Mouse (Mus musculus) forebrain, embryonic 11.5 days (tissue): Measurements from ENCODE around the gene Pax2. TPM values are rescaled to one million over a fixed set of nuclear protein-coding genes. Genes with fewer than 3 reads are reported as not detected.

Experiments
- ATAC-seq: fragments of 200-750 bp; cut with Nextera tagmentation; replicated peaks from 2 replicates; pipeline ENCODE4 v1.8.0; 2017; ENCODE audit warnings: moderate TSS enrichment; ENCODE audit not compliant: low FRiP score
- DNase-seq: peaks from one replicate; pipeline ENCODE4 v3.0.0-alpha.2; 2017; ENCODE audit warnings: low spot score
- H3K27ac ChIP-seq: fragments of 300-500 bp; sonication (generic); 2 replicates; pipeline ENCODE4 v1.5.1; 2014; ENCODE audit warnings: low read depth, low read length
- H3K27me3 ChIP-seq: fragments of 300-500 bp; sonication (generic); 2 replicates; pipeline ENCODE4 v1.6.1; 2014; ENCODE audit warnings: mild to moderate bottlenecking, low read length, mixed read lengths; ENCODE audit not compliant: control insufficient read depth, insufficient read depth
- H3K36me3 ChIP-seq: fragments of 300-500 bp; sonication (generic); 2 replicates; pipeline ENCODE4 v1.6.1; 2014; ENCODE audit warnings: mild to moderate bottlenecking, low read length, moderate library complexity, mixed read lengths; ENCODE audit not compliant: control insufficient read depth, insufficient read depth
- H3K4me1 ChIP-seq: fragments of 300-500 bp; sonication (generic); replicated peaks from 2 replicates; pipeline ENCODE4 v1.6.1; 2014; ENCODE audit warnings: low read length, mixed read lengths; ENCODE audit not compliant: control insufficient read depth, insufficient read depth
- H3K4me2 ChIP-seq: fragments of 300-500 bp; sonication (generic); 2 replicates; pipeline ENCODE4 v1.6.1; 2014; ENCODE audit warnings: low read depth, mild to moderate bottlenecking, low read length, moderate library complexity, mixed read lengths; ENCODE audit not compliant: severe bottlenecking
- H3K4me3 ChIP-seq: fragments of 300-500 bp; sonication (generic); 2 replicates; pipeline ENCODE4 v1.5.1; 2014; ENCODE audit warnings: low read depth, low read length
- H3K9ac ChIP-seq: fragments of 300-500 bp; sonication (generic); 2 replicates; pipeline ENCODE4 v1.6.1; 2014; ENCODE audit warnings: low read length
- H3K9me3 ChIP-seq: fragments of 300-500 bp; sonication (generic); 2 replicates; pipeline ENCODE4 v1.6.1; 2016; ENCODE audit warnings: low read length, mixed read lengths; ENCODE audit not compliant: control insufficient read depth
- WGBS: fragments of 180-500 bp; shearing (Covaris S2); extraction: QIAGEN DNeasy Blood & Tissue Kit; methylation state at CpG from one replicate; pipeline ENCODE4 v1.1.7; 2014; 5-methylcytosine and 5-hydroxymethylcytosine counted together
- polyA plus RNA-seq: library from polyadenylated mRNA; unstranded; fragments of >200 nt; fragmentation: Nextera tagmentation; extraction: Ambion mirVana; gene quantifications from 2 replicates; pipeline ENCODE4 v1.2.1, GENCODE M21; 2014

Gene Pax2
- polyA plus RNA-seq, 1 experiment from 2014 or later: 0.20 TPM

DNA sequence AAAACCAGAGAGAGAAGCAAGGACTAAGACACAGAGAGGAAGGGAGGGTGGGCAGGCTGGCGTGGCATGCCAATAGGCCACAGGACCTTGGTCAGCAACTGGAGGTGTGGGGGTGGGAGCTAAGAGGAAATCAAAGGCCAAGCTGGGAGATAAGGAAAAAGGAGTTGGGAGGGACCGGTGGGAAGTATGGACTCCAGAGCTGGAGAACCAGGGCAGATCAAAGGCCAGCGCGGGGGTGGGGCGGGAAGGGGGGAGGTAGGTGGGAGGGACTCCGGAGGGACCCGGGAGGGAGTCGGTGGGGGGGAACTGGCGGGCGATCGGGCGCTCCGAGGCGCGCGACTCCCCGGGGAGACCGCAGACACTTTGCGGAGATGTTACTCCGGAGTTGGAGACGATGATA, 21.7 kb upstream of the Pax2 start:
- Histone ChIP-seq H3K4me2 (no peak overlapping the region; the same call in 1 of the 2 replicates), H3K9me3 (no peaks in the 10 kb centered on the region), H3K4me3 (0 out of 2 replicates have a peak overlapping the region, but pooled peaks have one; percentile 7), H3K4me1 (0 out of 2 replicates have a peak, but pooled peaks cover 6% of the 10 kb centered on the region), H3K9ac (no peak overlapping the region), H3K27ac (no peak overlapping the region), H3K27me3 (peaks cover 67% of the 10 kb centered on the region), H3K36me3 (no peaks in the 10 kb centered on the region)
- ATAC-seq (no peak), DNase-seq (no peak)
- WGBS: under 1% methylated on average over 21 of the region's 21 CpGs

DNA sequence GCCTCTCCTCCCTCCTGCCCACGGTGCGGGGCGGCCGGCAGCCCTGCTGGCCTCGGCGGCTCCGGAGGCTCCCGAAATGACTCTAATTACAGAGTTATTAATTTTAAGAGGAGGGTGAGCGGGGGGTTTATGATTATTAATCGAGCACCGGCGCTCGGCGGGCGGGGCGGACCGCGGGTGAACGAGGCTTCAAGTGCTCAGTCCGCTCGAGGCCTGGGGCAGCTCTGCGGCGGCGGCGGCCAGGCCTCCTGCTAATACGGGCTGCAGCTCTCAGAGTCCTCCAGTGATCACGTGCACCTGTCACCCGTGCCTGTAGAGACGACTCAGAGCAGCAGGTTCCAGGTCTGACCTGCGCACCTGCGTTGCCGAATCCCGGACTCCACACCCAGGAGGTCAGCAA, 21.2 kb upstream of the Pax2 start:
- H3K4me2 ChIP-seq: peak overlapping the region; percentile 39; the same call in 1 of the 2 replicates
- 0 out of 2 replicates have a peak, but pooled peaks cover 6% of the 10 kb centered on the region for H3K4me1 ChIP-seq
- H3K27me3 ChIP-seq: peaks cover 73% of the 10 kb centered on the region
- WGBS: 2% methylated on average over 33 of the region's 33 CpGs
- H3K9me3 ChIP-seq: no peaks in the 10 kb centered on the region
- no peak overlapping the region for H3K27ac ChIP-seq
- ATAC-seq: no peak
- peak; percentile 60 for DNase-seq
- 0 out of 2 replicates have a peak overlapping the region, but pooled peaks have one; percentile 7 for H3K4me3 ChIP-seq
- H3K9ac ChIP-seq: no peak overlapping the region; the same call in 1 of the 2 replicates
- no peaks in the 10 kb centered on the region for H3K36me3 ChIP-seq

DNA sequence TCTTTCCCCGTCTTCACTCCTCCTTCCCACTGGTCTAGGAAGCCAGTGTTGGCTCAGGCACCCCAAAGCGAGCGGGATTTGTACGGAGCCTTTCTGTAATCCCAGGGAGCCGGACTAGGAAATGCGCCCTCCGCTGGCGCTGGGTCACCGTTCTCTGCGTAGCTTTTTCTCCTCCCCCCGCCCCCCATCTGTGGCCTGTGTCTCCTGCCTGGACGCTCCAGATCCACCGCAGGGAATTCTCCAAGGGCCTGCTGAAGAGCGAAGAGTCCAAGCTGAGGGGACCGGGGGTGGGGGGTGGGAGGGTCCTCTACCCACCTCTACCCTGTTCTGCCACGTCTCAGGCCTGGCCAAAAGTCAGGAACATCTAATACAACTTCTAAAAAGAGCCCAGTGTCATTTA, 15.5 kb upstream of the Pax2 start:
- no peak overlapping the region for H3K27ac ChIP-seq
- no peak for ATAC-seq
- H3K9me3 ChIP-seq: no peaks in the 10 kb centered on the region
- H3K9ac ChIP-seq: no peak overlapping the region
- WGBS: 3% methylated on average over 16 of the region's 16 CpGs
- no peaks in the 10 kb centered on the region for H3K36me3 ChIP-seq
- H3K4me2 ChIP-seq: no peak overlapping the region
- DNase-seq: peak; percentile 65
- peaks cover 86% of the 10 kb centered on the region for H3K27me3 ChIP-seq
- no peak overlapping the region for H3K4me3 ChIP-seq
- H3K4me1 ChIP-seq: peaks cover 7% of the 10 kb centered on the region; the same call in 1 of the 2 replicates

DNA sequence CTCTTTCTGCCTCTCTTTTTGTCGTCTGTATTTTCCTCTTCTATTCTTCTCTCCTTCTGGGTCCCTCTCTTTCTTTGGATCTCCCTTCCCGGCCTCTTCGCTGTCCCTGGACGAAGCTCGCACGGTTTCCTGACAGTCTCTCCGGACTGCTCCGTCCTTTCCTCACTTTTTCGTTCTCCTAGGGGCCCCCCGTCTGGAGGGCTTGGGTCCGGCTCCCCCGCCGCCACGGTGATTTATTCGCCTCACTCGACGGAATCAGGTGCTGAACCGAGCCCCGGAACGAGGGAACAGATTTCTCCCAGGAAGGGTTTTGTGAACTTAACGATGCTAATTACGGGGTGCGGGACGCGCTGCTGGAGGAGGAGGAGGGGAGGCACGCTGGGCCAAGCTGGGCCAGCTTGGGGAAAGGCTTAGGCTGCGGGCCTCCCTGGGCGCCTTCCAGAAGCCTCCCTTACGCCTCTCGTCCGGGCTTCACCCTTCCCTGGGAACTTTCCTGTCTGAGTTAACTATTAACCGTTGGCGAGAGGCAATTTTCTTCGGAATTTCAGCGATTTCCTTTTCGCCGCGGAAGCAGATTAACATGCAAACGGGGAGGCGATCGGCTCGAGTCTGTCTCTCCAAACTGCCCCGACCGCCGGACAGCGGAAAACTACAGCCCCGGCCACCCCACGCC, 14.6 kb upstream of the Pax2 start:
- Histone ChIP-seq H3K27ac (no peak overlapping the region), H3K27me3 (peaks cover 87% of the 10 kb centered on the region), H3K9me3 (no peaks in the 10 kb centered on the region), H3K9ac (no peak overlapping the region), H3K4me2 (peak overlapping the region; percentile 16; the same call in 1 of the 2 replicates), H3K4me1 (peaks cover 7% of the 10 kb centered on the region; the same call in 1 of the 2 replicates), H3K36me3 (no peaks in the 10 kb centered on the region), H3K4me3 (no peak overlapping the region)
- ATAC-seq (no peak), DNase-seq (peak; percentile 69)
- under 1% methylated on average over 48 of the region's 48 CpGs for WGBS

DNA sequence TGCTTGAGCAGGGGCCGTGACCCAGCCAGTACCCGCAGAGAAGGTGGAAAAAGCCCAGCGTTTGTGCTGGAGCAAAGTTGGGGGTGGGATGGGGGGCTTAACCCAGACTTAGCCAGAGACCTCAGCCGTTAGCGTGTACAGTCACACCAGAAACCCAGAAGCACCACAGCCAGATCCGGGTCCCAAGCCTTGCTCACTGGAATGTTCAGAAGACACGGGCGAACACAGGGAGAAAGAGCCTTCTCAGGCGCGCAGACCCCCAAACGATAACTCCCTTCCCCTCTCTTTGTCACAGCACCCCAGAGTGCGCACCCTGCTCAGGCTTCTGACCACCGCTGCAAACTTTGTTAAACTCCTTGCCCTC, 14.1 kb upstream of the Pax2 start:
- no peak overlapping the region for H3K27ac ChIP-seq
- H3K36me3 ChIP-seq: no peaks in the 10 kb centered on the region
- ATAC-seq (no peak), DNase-seq (peak; percentile 57)
- H3K4me3 ChIP-seq: no peak overlapping the region
- peaks cover 11% of the 10 kb centered on the region; the same call in 1 of the 2 replicates for H3K4me1 ChIP-seq
- WGBS: 0% methylated on average over 13 of the region's 13 CpGs
- no peak overlapping the region for H3K9ac ChIP-seq
- H3K9me3 ChIP-seq: no peaks in the 10 kb centered on the region
- H3K4me2 ChIP-seq: 0 out of 2 replicates have a peak overlapping the region, but pooled peaks have one; percentile 16
- H3K27me3 ChIP-seq: peaks cover 87% of the 10 kb centered on the region

DNA sequence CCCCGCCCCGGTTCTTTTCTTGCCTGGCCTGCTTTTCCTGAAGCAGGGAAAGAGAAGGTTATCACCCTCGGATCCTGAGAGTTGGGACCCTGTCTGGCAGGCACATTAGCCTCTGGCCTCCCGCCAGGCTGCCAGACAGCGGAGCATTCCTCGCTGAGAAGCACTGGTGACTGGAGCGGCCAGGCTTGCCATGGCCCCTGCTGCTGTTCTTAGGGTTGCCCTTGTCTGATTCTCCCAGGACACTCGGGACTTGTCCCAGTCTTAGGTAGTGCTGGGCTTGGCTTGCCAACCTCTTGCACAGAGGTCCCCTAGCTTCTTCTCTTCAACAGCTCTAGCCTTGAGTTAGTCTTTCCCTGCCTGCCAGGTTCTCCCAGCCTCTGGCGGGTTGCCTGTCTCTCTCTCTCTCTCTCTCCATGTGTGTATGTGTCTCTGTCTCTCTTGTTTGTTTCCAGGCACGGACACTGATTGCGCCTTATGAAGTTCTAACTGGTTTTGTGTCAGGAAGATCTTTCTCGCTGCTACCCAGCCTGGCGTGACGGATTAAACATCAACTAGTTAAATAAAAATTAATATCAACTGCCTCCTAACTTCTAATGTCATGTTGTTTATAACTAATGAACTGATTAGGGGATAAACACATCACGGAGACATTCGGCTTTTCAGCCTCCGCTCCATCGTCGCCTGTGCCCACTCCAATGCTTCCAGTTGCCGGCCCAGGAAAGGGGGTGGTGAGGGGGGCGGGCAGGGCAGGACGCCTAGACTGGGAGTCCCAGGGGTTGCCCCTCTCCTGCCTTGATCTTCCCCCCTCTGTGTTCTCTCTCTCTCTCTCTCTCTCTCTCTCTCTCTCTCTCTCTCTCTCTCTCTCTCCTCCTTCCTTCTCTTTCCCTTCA, 13.5 kb upstream of the Pax2 start:
- no peak overlapping the region for H3K27ac ChIP-seq
- no peak overlapping the region for H3K4me2 ChIP-seq
- H3K27me3 ChIP-seq: peaks cover 86% of the 10 kb centered on the region
- peak; percentile 58 for DNase-seq
- ATAC-seq: no peak
- H3K36me3 ChIP-seq: no peaks in the 10 kb centered on the region
- H3K4me3 ChIP-seq: no peak overlapping the region
- H3K9ac ChIP-seq: no peak overlapping the region
- no peaks in the 10 kb centered on the region for H3K9me3 ChIP-seq
- WGBS: 2% methylated on average over 22 of the region's 22 CpGs
- peaks cover 13% of the 10 kb centered on the region; the same call in 1 of the 2 replicates for H3K4me1 ChIP-seq

DNA sequence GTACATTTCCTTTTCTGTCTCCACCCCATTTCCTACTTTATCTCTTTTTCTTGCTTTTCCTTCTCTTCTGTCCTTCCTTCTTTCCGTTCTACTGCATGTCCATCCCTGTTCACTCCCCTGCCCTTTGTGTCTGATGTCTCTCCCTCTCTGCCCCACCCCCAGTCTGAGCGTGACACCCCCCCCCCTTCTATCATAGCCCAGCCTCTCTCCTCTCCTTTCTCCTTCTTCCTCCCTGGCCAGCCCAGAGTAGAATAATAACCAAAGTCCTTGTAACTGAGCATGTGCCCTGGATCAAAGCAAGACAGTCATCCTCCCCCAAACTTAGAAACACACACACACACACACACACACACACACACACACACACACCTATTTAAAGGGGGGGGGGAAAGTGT, 12.8 kb upstream of the Pax2 start:
- no peak overlapping the region for H3K4me3 ChIP-seq
- no peaks in the 10 kb centered on the region for H3K9me3 ChIP-seq
- ATAC-seq: no peak
- no peak overlapping the region for H3K27ac ChIP-seq
- no peak overlapping the region for H3K4me2 ChIP-seq
- H3K27me3 ChIP-seq: peaks cover 89% of the 10 kb centered on the region
- no peak overlapping the region for H3K9ac ChIP-seq
- H3K4me1 ChIP-seq: peaks cover 13% of the 10 kb centered on the region; the same call in 1 of the 2 replicates
- no peaks in the 10 kb centered on the region for H3K36me3 ChIP-seq
- 0% methylated on average over 2 of the region's 2 CpGs for WGBS
- no peak for DNase-seq

DNA sequence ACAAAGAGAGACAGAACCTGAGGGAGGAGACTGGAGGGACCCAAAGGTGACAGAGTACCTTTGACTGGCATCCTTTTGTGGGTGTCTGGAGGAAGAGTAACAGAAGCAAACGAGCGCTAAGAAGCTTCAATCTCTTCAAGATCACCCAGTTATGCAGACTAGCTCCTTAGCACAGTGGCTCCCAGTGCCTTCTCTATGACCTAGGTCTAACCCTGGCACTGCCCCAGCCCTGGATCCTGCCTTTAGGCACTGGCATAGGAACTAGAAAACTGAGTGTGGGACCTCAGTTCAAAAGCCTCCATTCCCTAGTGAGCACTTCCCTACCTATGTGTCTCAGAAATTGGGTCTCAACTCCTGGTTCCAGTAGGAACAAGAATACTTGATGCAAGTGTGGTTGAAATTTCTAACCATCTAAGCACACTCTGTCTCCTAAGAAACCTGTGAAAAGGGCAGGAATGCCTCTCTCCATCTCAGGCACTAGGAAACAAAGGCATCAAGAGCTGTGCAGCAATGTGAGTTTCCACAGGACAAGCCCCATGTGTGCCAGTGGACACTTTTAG, 11.8 kb upstream of the Pax2 start:
- Histone ChIP-seq H3K9ac (no peak overlapping the region), H3K4me1 (peaks cover 13% of the 10 kb centered on the region; the same call in 1 of the 2 replicates), H3K9me3 (no peaks in the 10 kb centered on the region), H3K4me3 (no peak overlapping the region), H3K4me2 (no peak overlapping the region), H3K36me3 (no peaks in the 10 kb centered on the region), H3K27me3 (peaks cover 92% of the 10 kb centered on the region), H3K27ac (no peak overlapping the region)
- ATAC-seq (no peak), DNase-seq (no peak)
- 2% methylated on average over 2 of the region's 2 CpGs for WGBS
